Mouse (Mus musculus): Measurements from ENCODE around the gene Eci3. TPM values are rescaled to one million over a fixed set of nuclear protein-coding genes. Genes with fewer than 3 reads are reported as not detected.
A peak's percentile ranks its signal among the peaks of the same experiment; 100 is the strongest.
"Not testable (repeated sequence)": the region's sequence is repeated elsewhere in the genome, so short reads cannot be mapped to it uniquely, and the experiment has no call there.

The Eci3 gene
- polyA plus RNA-seq, 1 experiment from 2014 or later: 0.44 TPM

DNA sequence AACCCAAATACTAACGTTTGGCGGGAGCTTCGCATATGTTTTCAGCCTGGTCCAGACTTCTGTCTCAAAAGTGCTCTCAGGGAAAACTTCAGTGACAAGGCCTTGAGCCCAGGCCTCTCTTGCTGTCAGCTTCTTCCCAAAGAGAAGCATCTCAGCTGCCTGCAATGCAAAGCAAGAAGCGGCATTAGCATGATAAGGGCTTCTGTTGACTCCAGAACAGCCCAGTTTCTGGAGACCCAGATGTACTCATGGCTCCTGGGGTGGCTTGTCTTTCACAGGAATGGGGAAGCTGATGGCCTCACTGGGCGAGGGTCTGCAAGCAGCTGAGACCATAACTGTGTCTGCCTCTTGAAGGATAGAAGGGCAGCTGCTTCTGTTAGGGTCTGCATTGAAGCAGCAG is 15.0 kb upstream of the Eci3 start:
- not testable (repeated sequence) for H3K4me2 ChIP-seq (ENCODE audit: low read depth, severe bottlenecking); ATAC-seq (ENCODE audit: insufficient number of reproducible peaks, low FRiP score, low TSS enrichment, low read depth); DNase-seq (ENCODE audit: low spot score); H3K4me1 ChIP-seq (ENCODE audit: control insufficient read depth, insufficient read depth, low read length); H3K9me3 ChIP-seq (ENCODE audit: control insufficient read depth, low read length); H3K4me3 ChIP-seq (ENCODE audit: low read depth, low read length); H3K9ac ChIP-seq (ENCODE audit: low read length); H3K27ac ChIP-seq (replicated peaks; ENCODE audit: low read depth, low read length); H3K27me3 ChIP-seq (ENCODE audit: control insufficient read depth, insufficient read depth, low read length)
- H3K36me3 ChIP-seq (ENCODE audit: control insufficient read depth, insufficient read depth, low read length): peaks cover 14% of the 10 kb centered on the region
- 75% methylated on average over 5 of the region's 5 CpGs for WGBS

DNA sequence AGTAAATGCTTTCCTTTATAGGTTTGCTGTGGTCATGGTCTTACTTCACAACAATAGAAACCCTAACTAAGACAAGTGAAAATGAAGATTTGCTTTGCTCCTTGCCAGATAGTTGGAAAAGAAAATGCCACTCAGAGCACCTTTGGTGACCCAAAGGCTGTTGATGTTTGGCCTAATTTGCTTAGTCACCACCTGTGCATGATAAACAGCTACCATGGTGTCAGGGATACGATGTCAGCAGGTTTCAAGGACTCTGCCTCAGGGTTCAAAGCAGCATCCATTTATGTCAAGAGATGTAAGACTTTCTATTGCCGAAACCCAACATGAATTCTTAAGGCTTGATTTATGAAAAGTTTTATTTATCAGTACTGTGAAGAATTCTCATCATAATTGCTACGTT is 13.8 kb upstream of the Eci3 start:
- no peaks in the 10 kb centered on the region for H3K9me3 ChIP-seq (ENCODE audit: control insufficient read depth, low read length)
- no peak overlapping the region for H3K4me3 ChIP-seq (ENCODE audit: low read depth, low read length)
- no peaks in the 10 kb centered on the region for H3K27me3 ChIP-seq (ENCODE audit: control insufficient read depth, insufficient read depth, low read length)
- no peak overlapping the region for H3K27ac ChIP-seq (replicated peaks; ENCODE audit: low read depth, low read length)
- 92% methylated on average over 3 of the region's 3 CpGs for WGBS
- H3K4me2 ChIP-seq (ENCODE audit: low read depth, severe bottlenecking): no peak overlapping the region
- H3K36me3 ChIP-seq (ENCODE audit: control insufficient read depth, insufficient read depth, low read length): peaks cover 14% of the 10 kb centered on the region
- H3K4me1 ChIP-seq (ENCODE audit: control insufficient read depth, insufficient read depth, low read length): no peaks in the 10 kb centered on the region
- no peak for ATAC-seq (ENCODE audit: insufficient number of reproducible peaks, low FRiP score, low TSS enrichment, low read depth)
- H3K9ac ChIP-seq (ENCODE audit: low read length): no peak overlapping the region
- no peak for DNase-seq (ENCODE audit: low spot score)

DNA sequence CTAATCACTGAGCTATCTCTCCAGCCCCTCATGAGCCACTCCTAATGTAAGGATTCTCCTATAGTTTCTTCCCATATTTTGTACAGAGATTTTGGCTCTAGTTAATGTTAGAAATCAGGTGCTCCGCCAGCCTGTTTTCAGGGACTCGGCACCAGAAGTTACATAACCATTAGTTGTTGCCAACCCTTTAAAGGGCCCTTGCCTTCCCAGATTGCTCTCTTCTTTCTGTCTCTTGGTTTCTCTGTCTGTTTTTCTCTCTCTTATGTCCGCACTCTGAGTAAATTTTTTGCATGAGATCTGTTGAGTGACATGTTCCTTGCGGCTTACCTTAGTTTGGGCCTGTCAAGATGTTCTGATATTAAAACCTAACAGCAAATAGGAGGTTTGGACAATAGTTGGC is 12.5 kb upstream of the Eci3 start:
- Histone ChIP-seq H3K36me3 (ENCODE audit: control insufficient read depth, insufficient read depth, low read length) (peaks cover 14% of the 10 kb centered on the region), H3K9me3 (ENCODE audit: control insufficient read depth, low read length) (no peaks in the 10 kb centered on the region), H3K9ac (ENCODE audit: low read length) (no peak overlapping the region), H3K4me3 (ENCODE audit: low read depth, low read length) (no peak overlapping the region), H3K4me2 (ENCODE audit: low read depth, severe bottlenecking) (no peak overlapping the region), H3K4me1 (ENCODE audit: control insufficient read depth, insufficient read depth, low read length) (no peaks in the 10 kb centered on the region), H3K27me3 (ENCODE audit: control insufficient read depth, insufficient read depth, low read length) (no peaks in the 10 kb centered on the region), H3K27ac (replicated peaks; ENCODE audit: low read depth, low read length) (no peak overlapping the region)
- DNase-seq (ENCODE audit: low spot score): no peak
- ATAC-seq (ENCODE audit: insufficient number of reproducible peaks, low FRiP score, low TSS enrichment, low read depth): no peak
- 95% methylated on average over 4 of the region's 4 CpGs for WGBS

DNA sequence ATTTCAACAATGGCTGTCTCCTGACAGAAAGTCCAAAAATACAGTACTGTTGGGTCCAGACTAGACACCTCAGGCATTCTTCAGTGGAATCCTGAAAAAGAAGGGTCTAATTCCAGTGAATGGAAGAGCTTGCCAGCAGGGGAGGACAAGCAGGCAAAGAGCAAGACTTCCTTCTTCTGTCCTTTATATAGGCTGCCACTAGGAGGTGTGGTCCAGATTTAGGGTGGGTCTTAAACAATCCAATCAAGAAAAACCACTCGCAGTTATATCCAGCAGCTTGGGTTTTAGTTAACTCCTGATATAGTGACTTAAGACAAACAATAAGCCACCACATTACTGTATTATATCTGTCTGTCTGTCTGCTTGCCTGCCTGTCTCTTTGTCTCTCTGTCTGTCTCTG is 10.2 kb upstream of the Eci3 start:
- H3K4me2 ChIP-seq (ENCODE audit: low read depth, severe bottlenecking): no peak overlapping the region
- 89% methylated on average over 1 of the region's 1 CpGs for WGBS
- H3K4me1 ChIP-seq (ENCODE audit: control insufficient read depth, insufficient read depth, low read length): no peaks in the 10 kb centered on the region
- H3K4me3 ChIP-seq (ENCODE audit: low read depth, low read length): no peak overlapping the region
- H3K9me3 ChIP-seq (ENCODE audit: control insufficient read depth, low read length): no peaks in the 10 kb centered on the region
- H3K27ac ChIP-seq (replicated peaks; ENCODE audit: low read depth, low read length): no peak overlapping the region
- ATAC-seq (ENCODE audit: insufficient number of reproducible peaks, low FRiP score, low TSS enrichment, low read depth) (no peak), DNase-seq (ENCODE audit: low spot score) (no peak)
- H3K36me3 ChIP-seq (ENCODE audit: control insufficient read depth, insufficient read depth, low read length): peaks cover 3% of the 10 kb centered on the region; the same call in 1 of the 2 replicates
- H3K9ac ChIP-seq (ENCODE audit: low read length): no peak overlapping the region
- H3K27me3 ChIP-seq (ENCODE audit: control insufficient read depth, insufficient read depth, low read length): no peaks in the 10 kb centered on the region

DNA sequence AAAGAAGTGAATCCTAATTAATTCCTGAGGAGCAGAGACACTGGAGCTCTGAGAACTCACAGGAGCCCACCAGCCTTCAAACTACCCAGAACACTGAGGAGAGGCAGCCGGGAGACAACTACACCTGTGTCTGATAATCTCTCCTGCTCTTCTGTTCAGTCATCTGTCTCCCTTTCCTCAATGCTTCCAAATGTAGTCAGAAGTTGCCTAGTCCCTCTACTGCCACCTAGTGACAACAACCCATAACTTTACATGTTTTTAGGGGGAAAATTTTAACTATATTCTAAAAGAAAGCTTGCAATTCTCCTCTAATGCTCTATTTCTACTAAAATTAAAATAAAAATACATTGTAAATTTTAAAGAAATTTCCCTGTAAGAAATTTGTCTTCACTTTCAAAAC is 9.5 kb upstream of the Eci3 start:
- ATAC-seq (ENCODE audit: insufficient number of reproducible peaks, low FRiP score, low TSS enrichment, low read depth) (no peak), DNase-seq (ENCODE audit: low spot score) (no peak)
- Histone ChIP-seq H3K4me2 (ENCODE audit: low read depth, severe bottlenecking) (no peak overlapping the region), H3K4me1 (ENCODE audit: control insufficient read depth, insufficient read depth, low read length) (no peaks in the 10 kb centered on the region), H3K27me3 (ENCODE audit: control insufficient read depth, insufficient read depth, low read length) (no peaks in the 10 kb centered on the region), H3K9me3 (ENCODE audit: control insufficient read depth, low read length) (no peaks in the 10 kb centered on the region), H3K4me3 (ENCODE audit: low read depth, low read length) (no peak overlapping the region), H3K36me3 (ENCODE audit: control insufficient read depth, insufficient read depth, low read length) (peaks cover 3% of the 10 kb centered on the region; the same call in 1 of the 2 replicates), H3K9ac (ENCODE audit: low read length) (no peak overlapping the region), H3K27ac (replicated peaks; ENCODE audit: low read depth, low read length) (no peak overlapping the region)
- WGBS: 39% methylated on average over 1 of the region's 1 CpGs

DNA sequence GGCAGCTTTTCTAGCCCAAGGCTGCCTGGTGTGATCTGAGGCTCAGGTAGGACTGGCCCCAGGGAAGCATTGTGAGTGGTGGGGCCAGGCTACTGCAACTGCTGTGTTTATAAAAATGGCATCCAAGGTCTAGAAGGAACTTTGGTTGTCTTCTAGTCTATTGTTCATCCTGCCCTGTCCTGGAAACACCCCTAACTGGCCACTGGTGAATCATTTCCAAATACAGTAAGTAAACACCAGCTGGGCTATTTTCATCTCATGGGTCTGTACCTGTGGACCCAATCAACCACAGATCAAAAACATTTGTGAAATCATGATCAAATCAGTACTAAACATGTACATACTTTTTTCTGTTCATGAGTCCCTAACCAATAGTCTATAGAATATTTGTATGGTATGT is 8.8 kb upstream of the Eci3 start:
- H3K27ac ChIP-seq (replicated peaks; ENCODE audit: low read depth, low read length); DNase-seq (ENCODE audit: low spot score); ATAC-seq (ENCODE audit: insufficient number of reproducible peaks, low FRiP score, low TSS enrichment, low read depth); H3K4me2 ChIP-seq (ENCODE audit: low read depth, severe bottlenecking); H3K36me3 ChIP-seq (ENCODE audit: control insufficient read depth, insufficient read depth, low read length); H3K4me1 ChIP-seq (ENCODE audit: control insufficient read depth, insufficient read depth, low read length); H3K4me3 ChIP-seq (ENCODE audit: low read depth, low read length); H3K27me3 ChIP-seq (ENCODE audit: control insufficient read depth, insufficient read depth, low read length); H3K9ac ChIP-seq (ENCODE audit: low read length); H3K9me3 ChIP-seq (ENCODE audit: control insufficient read depth, low read length): not testable (repeated sequence)

DNA sequence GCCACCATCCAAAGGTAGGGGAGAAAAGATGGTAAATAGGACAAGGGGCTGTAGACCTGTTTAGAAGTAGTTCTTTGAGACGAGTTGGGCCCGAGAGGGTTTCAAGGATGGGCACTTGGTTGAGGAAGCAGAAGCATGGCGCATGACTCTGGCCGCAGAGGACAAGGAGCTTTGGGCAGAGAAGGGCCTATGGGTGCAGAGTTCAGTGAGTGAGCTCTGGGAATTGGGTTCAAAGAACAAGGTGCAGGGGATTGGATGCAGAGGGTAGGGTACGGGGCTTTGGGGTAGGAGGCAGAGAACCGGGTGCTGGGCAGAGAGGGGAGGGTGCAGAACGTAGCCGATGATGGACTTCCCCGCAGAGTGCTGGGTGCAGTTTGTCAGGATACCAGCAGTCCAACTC is 2.0 kb upstream of the Eci3 start:
- not testable (repeated sequence) for H3K9me3 ChIP-seq (ENCODE audit: control insufficient read depth, low read length); H3K9ac ChIP-seq (ENCODE audit: low read length); DNase-seq (ENCODE audit: low spot score); H3K4me3 ChIP-seq (ENCODE audit: low read depth, low read length); H3K27ac ChIP-seq (replicated peaks; ENCODE audit: low read depth, low read length); H3K4me1 ChIP-seq (ENCODE audit: control insufficient read depth, insufficient read depth, low read length); ATAC-seq (ENCODE audit: insufficient number of reproducible peaks, low FRiP score, low TSS enrichment, low read depth); H3K36me3 ChIP-seq (ENCODE audit: control insufficient read depth, insufficient read depth, low read length); H3K4me2 ChIP-seq (ENCODE audit: low read depth, severe bottlenecking)
- WGBS: 65% methylated on average over 9 of the region's 9 CpGs
- peaks cover 12% of the 10 kb centered on the region; the same call in 1 of the 2 replicates for H3K27me3 ChIP-seq (ENCODE audit: control insufficient read depth, insufficient read depth, low read length)

DNA sequence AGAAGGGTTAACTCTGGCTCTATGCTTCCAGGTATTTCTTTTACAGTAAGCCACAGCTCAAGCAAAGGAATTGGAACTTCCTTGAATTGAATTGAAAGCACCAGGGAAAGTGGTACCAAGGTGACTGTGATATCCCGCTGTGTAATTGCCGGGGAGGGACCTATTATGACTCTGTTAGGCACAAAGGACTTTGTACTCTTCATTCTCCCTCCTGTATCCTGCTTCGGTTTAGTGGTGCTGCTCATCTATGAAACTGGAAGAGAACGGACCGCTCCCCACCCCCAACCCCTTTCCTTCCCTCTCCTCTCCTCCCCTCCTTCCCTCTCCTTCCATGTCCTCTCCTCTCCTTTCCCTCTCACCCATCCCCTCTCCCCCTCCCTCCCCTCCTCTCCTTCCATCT is 1.3 kb upstream of the Eci3 start:
- H3K9ac ChIP-seq (ENCODE audit: low read length): no peak overlapping the region
- H3K9me3 ChIP-seq (ENCODE audit: control insufficient read depth, low read length): no peaks in the 10 kb centered on the region
- peaks cover 12% of the 10 kb centered on the region; the same call in 1 of the 2 replicates for H3K27me3 ChIP-seq (ENCODE audit: control insufficient read depth, insufficient read depth, low read length)
- no peak for ATAC-seq (ENCODE audit: insufficient number of reproducible peaks, low FRiP score, low TSS enrichment, low read depth)
- no peak overlapping the region for H3K4me3 ChIP-seq (ENCODE audit: low read depth, low read length)
- H3K27ac ChIP-seq (replicated peaks; ENCODE audit: low read depth, low read length): no peak overlapping the region
- WGBS: 7% methylated on average over 5 of the region's 5 CpGs
- H3K4me2 ChIP-seq (ENCODE audit: low read depth, severe bottlenecking): no peak overlapping the region
- no peaks in the 10 kb centered on the region for H3K36me3 ChIP-seq (ENCODE audit: control insufficient read depth, insufficient read depth, low read length)
- DNase-seq (ENCODE audit: low spot score): no peak
- H3K4me1 ChIP-seq (ENCODE audit: control insufficient read depth, insufficient read depth, low read length): 0 out of 2 replicates have a peak, but pooled peaks cover 2% of the 10 kb centered on the region

DNA sequence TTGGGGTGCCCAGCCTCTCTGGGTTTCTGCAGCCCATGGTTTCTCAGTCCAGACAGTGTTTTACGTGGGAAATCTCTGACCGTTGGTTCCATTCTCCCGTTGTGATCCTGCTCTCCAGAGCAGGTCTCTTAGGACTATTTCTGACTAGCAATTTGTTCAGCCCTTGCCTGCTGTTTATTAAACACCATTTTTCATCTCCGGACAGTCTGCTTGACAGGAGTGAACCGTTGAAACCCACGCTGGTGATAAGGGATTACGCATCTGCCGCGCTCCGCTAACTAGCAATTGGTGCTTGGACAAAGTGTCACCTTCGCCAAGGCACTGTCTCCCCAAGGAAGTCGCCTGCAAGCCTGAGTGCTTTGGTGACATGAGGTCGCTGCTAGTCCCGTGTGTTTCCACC is 809 bp upstream of the Eci3 start:
- Histone ChIP-seq H3K4me1 (ENCODE audit: control insufficient read depth, insufficient read depth, low read length) (0 out of 2 replicates have a peak, but pooled peaks cover 2% of the 10 kb centered on the region), H3K27me3 (ENCODE audit: control insufficient read depth, insufficient read depth, low read length) (peaks cover 12% of the 10 kb centered on the region; the same call in 1 of the 2 replicates), H3K9me3 (ENCODE audit: control insufficient read depth, low read length) (no peaks in the 10 kb centered on the region), H3K9ac (ENCODE audit: low read length) (no peak overlapping the region), H3K36me3 (ENCODE audit: control insufficient read depth, insufficient read depth, low read length) (no peaks in the 10 kb centered on the region), H3K27ac (replicated peaks; ENCODE audit: low read depth, low read length) (no peak overlapping the region), H3K4me2 (ENCODE audit: low read depth, severe bottlenecking) (peak overlapping the region; percentile 84), H3K4me3 (ENCODE audit: low read depth, low read length) (peak overlapping the region; percentile 42)
- no peak for ATAC-seq (ENCODE audit: insufficient number of reproducible peaks, low FRiP score, low TSS enrichment, low read depth)
- WGBS: 7% methylated on average over 14 of the region's 14 CpGs
- peak; percentile 33 for DNase-seq (ENCODE audit: low spot score)

Data from limb, embryonic 11.5 days (tissue).